15 mouse cellular contexts compared by ENCODE assay signal in the genomic region with DNA sequence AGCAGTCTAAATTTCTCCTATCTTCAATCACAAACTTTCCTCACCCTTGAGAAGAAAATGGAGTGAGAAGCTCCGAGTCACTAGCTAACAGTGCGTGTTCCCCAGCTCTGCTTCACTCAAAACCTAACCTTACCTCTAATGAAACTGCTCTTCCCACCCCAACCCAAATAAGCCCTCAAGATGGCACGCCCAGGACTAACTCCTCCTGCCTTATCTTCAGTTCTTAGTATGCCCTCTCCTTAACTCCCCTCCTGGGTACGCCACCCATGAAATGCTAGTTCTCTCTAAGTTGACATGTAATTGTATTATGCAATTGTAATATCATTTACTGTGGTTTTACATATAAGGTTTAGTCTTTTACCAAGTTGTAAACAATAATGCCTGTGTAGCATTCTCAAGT.
"Had no signal": no experiment of that assay in that cellular context is flagged by ENCODE, and none has a peak within 500 bp of the region (broad histone marks: within the 10 kb centered on the region; RNA-seq: fewer than 3 reads in every experiment).

No protein-coding gene starts in this region.

- H3K27me3 ChIP-seq: hindbrain, embryonic 15.5 days; midbrain, embryonic 15.5 days; neural tube, embryonic 12.5 days; stomach, embryonic 15.5 days had no signal

- H3K4me3 ChIP-seq: hindbrain, embryonic 15.5 days; limb, embryonic 10.5 days; midbrain, embryonic 15.5 days; neural tube, embryonic 12.5 days; stomach, embryonic 15.5 days had no signal

- H3K9ac ChIP-seq: hindbrain, embryonic 15.5 days; midbrain, embryonic 15.5 days; neural tube, embryonic 12.5 days; stomach, embryonic 15.5 days had no signal

- DNase-seq: kidney, adult 11 months; kidney, adult 9 months; kidney, postnatal 4 days; lung, adult 2 months; lung, postnatal 36 days; thymus, adult 2 months; thymus, postnatal 25 days had no signal

- H3K27ac ChIP-seq: hindbrain, embryonic 15.5 days; kidney, postnatal 0 days; limb, embryonic 10.5 days; midbrain, embryonic 15.5 days; neural tube, embryonic 12.5 days; stomach, embryonic 15.5 days had no signal

- H3K4me1 ChIP-seq: stomach, embryonic 15.5 days had no signal

- H3K36me3 ChIP-seq: hindbrain, embryonic 15.5 days; midbrain, embryonic 15.5 days; neural tube, embryonic 12.5 days; stomach, embryonic 15.5 days had no signal

- H3K4me2 ChIP-seq: hindbrain, embryonic 15.5 days; midbrain, embryonic 15.5 days; neural tube, embryonic 12.5 days; stomach, embryonic 15.5 days had no signal

- H3K9me3 ChIP-seq: hindbrain, embryonic 15.5 days; limb, embryonic 10.5 days; midbrain, embryonic 15.5 days; neural tube, embryonic 12.5 days; stomach, embryonic 15.5 days had no signal

- ATAC-seq: inflammation-experienced regulatory T-cells, adult 6 months; lung, postnatal 0 days; midbrain, embryonic 15.5 days had no signal
